Mouse (Mus musculus): ENCODE measurements around the gene Pax5. TPM values are rescaled to one million over a fixed set of nuclear protein-coding genes. Genes with fewer than 3 reads are reported as not detected.

Gene Pax5
- polyA plus RNA-seq, 1 experiment from 2014 or later = not detected

- DNase-seq (ENCODE audit: low spot score) = no peak
- Histone ChIP-seq H3K27ac (replicated peaks) (no peak overlapping the region), H3K27me3 (ENCODE audit: control insufficient read depth, insufficient read depth, low read length) (no peaks in the 10 kb centered on the region), H3K4me1 (replicated peaks; ENCODE audit: control insufficient read depth, insufficient read depth) (no peaks in the 10 kb centered on the region), H3K9ac (ENCODE audit: low read length) (no peak overlapping the region), H3K4me3 (ENCODE audit: low read depth, low read length) (no peak overlapping the region), H3K4me2 (replicated peaks; ENCODE audit: low read depth) (no peak overlapping the region), H3K9me3 (ENCODE audit: control insufficient read depth, low read length) (no peaks in the 10 kb centered on the region), H3K36me3 (ENCODE audit: control insufficient read depth, insufficient read depth, low read length) (no peaks in the 10 kb centered on the region)
- no peak for TF ChIP-seq EP300 (optimal IDR thresholded peaks at IDR 0.05)
- no peak for TF ChIP-seq CTCF (IDR thresholded peaks at IDR 0.05; ENCODE audit: low read depth)
- 63% methylated on average over 8 of the region's 8 CpGs for WGBS
- ATAC-seq (ENCODE audit: low FRiP score, low TSS enrichment) = no peak
Observed at GRCm38 (mm10) chr4:44560956-44561355, 149.3 kb downstream of the Pax5 start.

GRCm38 (mm10) chr4:44558564-44558955 lies 151.7 kb downstream of the Pax5 start:
- H3K4me3 ChIP-seq (ENCODE audit: low read depth, low read length) = no peak overlapping the region
- no peaks in the 10 kb centered on the region for H3K9me3 ChIP-seq (ENCODE audit: control insufficient read depth, low read length)
- H3K36me3 ChIP-seq (ENCODE audit: control insufficient read depth, insufficient read depth, low read length) = no peaks in the 10 kb centered on the region
- no peaks in the 10 kb centered on the region for H3K4me1 ChIP-seq (replicated peaks; ENCODE audit: control insufficient read depth, insufficient read depth)
- ATAC-seq (ENCODE audit: low FRiP score, low TSS enrichment) (no peak), DNase-seq (ENCODE audit: low spot score) (no peak)
- no peak overlapping the region for H3K9ac ChIP-seq (ENCODE audit: low read length)
- 7% methylated on average over 7 of the region's 7 CpGs for WGBS
- no peaks in the 10 kb centered on the region for H3K27me3 ChIP-seq (ENCODE audit: control insufficient read depth, insufficient read depth, low read length)
- TF ChIP-seq EP300 (optimal IDR thresholded peaks at IDR 0.05) (no peak), CTCF (IDR thresholded peaks at IDR 0.05; ENCODE audit: low read depth) (no peak)
- H3K4me2 ChIP-seq (replicated peaks; ENCODE audit: low read depth) = peak overlapping the region; percentile 62
- H3K27ac ChIP-seq (replicated peaks) = no peak overlapping the region

GRCm38 (mm10) chr4:44557815-44558563 lies 152.3 kb downstream of the Pax5 start:
- no peaks in the 10 kb centered on the region for H3K27me3 ChIP-seq (ENCODE audit: control insufficient read depth, insufficient read depth, low read length)
- H3K9ac ChIP-seq (ENCODE audit: low read length) = peak overlapping the region; percentile 35; the same call in 1 of the 2 replicates
- H3K36me3 ChIP-seq (ENCODE audit: control insufficient read depth, insufficient read depth, low read length) = no peaks in the 10 kb centered on the region
- H3K4me1 ChIP-seq (replicated peaks; ENCODE audit: control insufficient read depth, insufficient read depth) = no peaks in the 10 kb centered on the region
- DNase-seq (ENCODE audit: low spot score) (peak; percentile 53), ATAC-seq (ENCODE audit: low FRiP score, low TSS enrichment) (peak; percentile 32; the same call in 1 of the 2 replicates)
- no peaks in the 10 kb centered on the region for H3K9me3 ChIP-seq (ENCODE audit: control insufficient read depth, low read length)
- peak overlapping the region; percentile 26 for H3K4me3 ChIP-seq (ENCODE audit: low read depth, low read length)
- H3K27ac ChIP-seq (replicated peaks) = no peak overlapping the region
- 4% methylated on average over 36 of the region's 36 CpGs for WGBS
- TF ChIP-seq CTCF (IDR thresholded peaks at IDR 0.05; ENCODE audit: low read depth) (peak; percentile 78), EP300 (optimal IDR thresholded peaks at IDR 0.05) (no peak)
- H3K4me2 ChIP-seq (replicated peaks; ENCODE audit: low read depth) = peak overlapping the region; percentile 62

GRCm38 (mm10) chr4:44556586-44557281 lies 153.6 kb downstream of the Pax5 start:
- Histone ChIP-seq H3K27me3 (ENCODE audit: control insufficient read depth, insufficient read depth, low read length) (no peaks in the 10 kb centered on the region), H3K27ac (replicated peaks) (no peak overlapping the region), H3K4me3 (ENCODE audit: low read depth, low read length) (no peak overlapping the region), H3K9me3 (ENCODE audit: control insufficient read depth, low read length) (no peaks in the 10 kb centered on the region), H3K9ac (ENCODE audit: low read length) (no peak overlapping the region), H3K36me3 (ENCODE audit: control insufficient read depth, insufficient read depth, low read length) (no peaks in the 10 kb centered on the region), H3K4me2 (replicated peaks; ENCODE audit: low read depth) (no peak overlapping the region), H3K4me1 (replicated peaks; ENCODE audit: control insufficient read depth, insufficient read depth) (no peaks in the 10 kb centered on the region)
- no peak for TF ChIP-seq EP300 (optimal IDR thresholded peaks at IDR 0.05)
- 0 out of 2 replicates have a peak, but pooled peaks have one; percentile 12 for TF ChIP-seq CTCF (IDR thresholded peaks at IDR 0.05; ENCODE audit: low read depth)
- WGBS = 98% methylated on average over 9 of the region's 9 CpGs
- DNase-seq (ENCODE audit: low spot score) = no peak
- ATAC-seq (ENCODE audit: low FRiP score, low TSS enrichment) = 0 out of 2 replicates have a peak, but pooled peaks have one; percentile 24

GRCm38 (mm10) chr4:44555576-44555975 lies 154.7 kb downstream of the Pax5 start:
- Histone ChIP-seq H3K4me1 (replicated peaks; ENCODE audit: control insufficient read depth, insufficient read depth) (no peaks in the 10 kb centered on the region), H3K9me3 (ENCODE audit: control insufficient read depth, low read length) (no peaks in the 10 kb centered on the region), H3K4me2 (replicated peaks; ENCODE audit: low read depth) (no peak overlapping the region), H3K9ac (ENCODE audit: low read length) (no peak overlapping the region), H3K4me3 (ENCODE audit: low read depth, low read length) (no peak overlapping the region), H3K27ac (replicated peaks) (no peak overlapping the region), H3K27me3 (ENCODE audit: control insufficient read depth, insufficient read depth, low read length) (no peaks in the 10 kb centered on the region), H3K36me3 (ENCODE audit: control insufficient read depth, insufficient read depth, low read length) (no peaks in the 10 kb centered on the region)
- no peak for TF ChIP-seq EP300 (optimal IDR thresholded peaks at IDR 0.05)
- TF ChIP-seq CTCF (IDR thresholded peaks at IDR 0.05; ENCODE audit: low read depth) = no peak
- WGBS = 76% methylated on average over 9 of the region's 9 CpGs
- ATAC-seq (ENCODE audit: low FRiP score, low TSS enrichment) (no peak), DNase-seq (ENCODE audit: low spot score) (no peak)

GRCm38 (mm10) chr4:44551470-44551869 lies 158.8 kb downstream of the Pax5 start:
- H3K27ac ChIP-seq (replicated peaks) = no peak overlapping the region
- TF ChIP-seq EP300 (optimal IDR thresholded peaks at IDR 0.05) (no peak), CTCF (IDR thresholded peaks at IDR 0.05; ENCODE audit: low read depth) (no peak)
- H3K9ac ChIP-seq (ENCODE audit: low read length) = no peak overlapping the region
- no peak overlapping the region for H3K4me3 ChIP-seq (ENCODE audit: low read depth, low read length)
- H3K36me3 ChIP-seq (ENCODE audit: control insufficient read depth, insufficient read depth, low read length) = no peaks in the 10 kb centered on the region
- no peaks in the 10 kb centered on the region for H3K9me3 ChIP-seq (ENCODE audit: control insufficient read depth, low read length)
- H3K27me3 ChIP-seq (ENCODE audit: control insufficient read depth, insufficient read depth, low read length) = no peaks in the 10 kb centered on the region
- no peak overlapping the region for H3K4me2 ChIP-seq (replicated peaks; ENCODE audit: low read depth)
- no peak for DNase-seq (ENCODE audit: low spot score)
- no peaks in the 10 kb centered on the region for H3K4me1 ChIP-seq (replicated peaks; ENCODE audit: control insufficient read depth, insufficient read depth)
- no peak for ATAC-seq (ENCODE audit: low FRiP score, low TSS enrichment)
- 79% methylated on average over 12 of the region's 12 CpGs for WGBS
